Mouse (Mus musculus): Measurements from ENCODE around the gene Nrxn1. TPM values are rescaled to one million over a fixed set of nuclear protein-coding genes. Genes with fewer than 3 reads are reported as not detected.

The Nrxn1 gene
- polyA plus RNA-seq, 1 experiment from 2014 or later: 12.2 TPM

DNA sequence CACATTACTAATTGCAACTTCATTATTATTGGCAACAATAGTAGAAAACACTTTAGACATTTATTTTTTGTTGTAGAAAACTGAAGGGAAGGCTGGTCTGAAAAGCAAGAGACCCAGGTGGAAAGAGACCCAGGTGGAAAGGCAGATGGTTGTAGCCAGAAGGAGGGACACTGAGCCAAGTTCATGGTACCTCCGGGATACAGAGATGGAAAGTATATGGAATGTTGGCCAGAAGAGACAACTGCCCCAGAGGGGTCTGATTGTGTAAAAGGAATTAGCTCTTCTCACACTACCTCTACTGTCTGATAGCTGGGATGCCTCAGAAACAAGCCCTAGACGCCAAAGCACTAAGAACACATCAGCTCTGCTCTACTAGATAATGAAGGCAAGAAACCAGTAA, 179.6 kb downstream of the Nrxn1 start:
- H3K36me3 ChIP-seq (ENCODE audit: control insufficient read depth, insufficient read depth, low read length): no peaks in the 10 kb centered on the region
- no peak overlapping the region for H3K27ac ChIP-seq (replicated peaks; ENCODE audit: low read depth, low read length)
- DNase-seq (ENCODE audit: low spot score) (no peak), ATAC-seq (ENCODE audit: low read depth) (no peak)
- no peak overlapping the region for H3K4me3 ChIP-seq (ENCODE audit: low read depth, low read length)
- no peak overlapping the region for H3K4me2 ChIP-seq (ENCODE audit: low read depth, low read length)
- WGBS: 63% methylated on average over 2 of the region's 2 CpGs
- no peaks in the 10 kb centered on the region for H3K27me3 ChIP-seq (replicated peaks; ENCODE audit: control insufficient read depth, insufficient read depth, low read length)
- no peaks in the 10 kb centered on the region for H3K9me3 ChIP-seq (ENCODE audit: control insufficient read depth, low read length)
- no peak overlapping the region for H3K9ac ChIP-seq (ENCODE audit: low read depth, low read length)
- H3K4me1 ChIP-seq (ENCODE audit: control insufficient read depth, insufficient read depth, low read length): no peaks in the 10 kb centered on the region

GRCm38 (mm10) chr17:90912746-90913145, 180.1 kb downstream of the Nrxn1 start:
- no peaks in the 10 kb centered on the region for H3K36me3 ChIP-seq (ENCODE audit: control insufficient read depth, insufficient read depth, low read length)
- no peak for DNase-seq (ENCODE audit: low spot score)
- no peak overlapping the region for H3K4me2 ChIP-seq (ENCODE audit: low read depth, low read length)
- no peaks in the 10 kb centered on the region for H3K27me3 ChIP-seq (replicated peaks; ENCODE audit: control insufficient read depth, insufficient read depth, low read length)
- H3K9ac ChIP-seq (ENCODE audit: low read depth, low read length): no peak overlapping the region
- ATAC-seq (ENCODE audit: low read depth): no peak
- WGBS: 83% methylated on average over 2 of the region's 2 CpGs
- no peak overlapping the region for H3K27ac ChIP-seq (replicated peaks; ENCODE audit: low read depth, low read length)
- no peaks in the 10 kb centered on the region for H3K4me1 ChIP-seq (ENCODE audit: control insufficient read depth, insufficient read depth, low read length)
- no peak overlapping the region for H3K4me3 ChIP-seq (ENCODE audit: low read depth, low read length)
- no peaks in the 10 kb centered on the region for H3K9me3 ChIP-seq (ENCODE audit: control insufficient read depth, low read length)

DNA sequence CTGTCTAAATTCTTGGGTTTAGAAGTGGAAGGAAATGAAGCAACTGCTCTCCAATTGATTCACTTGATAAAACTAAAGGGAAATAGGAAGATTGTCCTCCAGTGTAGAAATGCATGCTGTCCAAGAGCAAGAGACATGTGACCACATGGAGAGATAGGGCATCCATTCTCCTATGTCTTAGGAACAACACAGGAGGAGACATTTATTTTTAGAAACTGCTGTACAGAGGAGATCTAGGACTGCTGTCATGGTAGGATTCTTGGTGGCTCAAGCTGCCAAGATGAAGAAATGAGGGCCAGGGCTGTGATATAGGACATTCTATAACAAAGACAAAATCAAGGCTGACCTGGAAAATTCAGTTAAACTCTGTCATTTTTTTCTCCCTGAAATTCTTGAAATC, 180.5 kb downstream of the Nrxn1 start:
- ATAC-seq (ENCODE audit: low read depth): no peak

GRCm38 (mm10) chr17:90906118-90907093, 186.5 kb downstream of the Nrxn1 start:
- Histone ChIP-seq H3K27me3 (replicated peaks; ENCODE audit: control insufficient read depth, insufficient read depth, low read length) (no peaks in the 10 kb centered on the region), H3K4me3 (ENCODE audit: low read depth, low read length) (no peak overlapping the region), H3K9me3 (ENCODE audit: control insufficient read depth, low read length) (no peaks in the 10 kb centered on the region), H3K4me2 (ENCODE audit: low read depth, low read length) (no peak overlapping the region), H3K36me3 (ENCODE audit: control insufficient read depth, insufficient read depth, low read length) (no peaks in the 10 kb centered on the region), H3K27ac (replicated peaks; ENCODE audit: low read depth, low read length) (no peak overlapping the region), H3K4me1 (ENCODE audit: control insufficient read depth, insufficient read depth, low read length) (no peaks in the 10 kb centered on the region), H3K9ac (ENCODE audit: low read depth, low read length) (no peak overlapping the region)
- ATAC-seq (ENCODE audit: low read depth) (no peak), DNase-seq (ENCODE audit: low spot score) (no peak)
- WGBS: 82% methylated on average over 6 of the region's 6 CpGs

More for the DNA sequence above, 180.5 kb downstream of the Nrxn1 start:
- Histone ChIP-seq H3K9me3 (ENCODE audit: control insufficient read depth, low read length) (no peaks in the 10 kb centered on the region), H3K27ac (replicated peaks; ENCODE audit: low read depth, low read length) (no peak overlapping the region), H3K9ac (ENCODE audit: low read depth, low read length) (no peak overlapping the region), H3K4me3 (ENCODE audit: low read depth, low read length) (no peak overlapping the region), H3K4me2 (ENCODE audit: low read depth, low read length) (no peak overlapping the region), H3K4me1 (ENCODE audit: control insufficient read depth, insufficient read depth, low read length) (no peaks in the 10 kb centered on the region), H3K27me3 (replicated peaks; ENCODE audit: control insufficient read depth, insufficient read depth, low read length) (no peaks in the 10 kb centered on the region), H3K36me3 (ENCODE audit: control insufficient read depth, insufficient read depth, low read length) (no peaks in the 10 kb centered on the region)
- no peak for DNase-seq (ENCODE audit: low spot score)

- no peaks in the 10 kb centered on the region for H3K36me3 ChIP-seq (ENCODE audit: control insufficient read depth, insufficient read depth, low read length)
- 89% methylated on average over 5 of the region's 5 CpGs for WGBS
Observed at GRCm38 (mm10) chr17:90905143-90905542, 187.7 kb downstream of the Nrxn1 start.

DNA sequence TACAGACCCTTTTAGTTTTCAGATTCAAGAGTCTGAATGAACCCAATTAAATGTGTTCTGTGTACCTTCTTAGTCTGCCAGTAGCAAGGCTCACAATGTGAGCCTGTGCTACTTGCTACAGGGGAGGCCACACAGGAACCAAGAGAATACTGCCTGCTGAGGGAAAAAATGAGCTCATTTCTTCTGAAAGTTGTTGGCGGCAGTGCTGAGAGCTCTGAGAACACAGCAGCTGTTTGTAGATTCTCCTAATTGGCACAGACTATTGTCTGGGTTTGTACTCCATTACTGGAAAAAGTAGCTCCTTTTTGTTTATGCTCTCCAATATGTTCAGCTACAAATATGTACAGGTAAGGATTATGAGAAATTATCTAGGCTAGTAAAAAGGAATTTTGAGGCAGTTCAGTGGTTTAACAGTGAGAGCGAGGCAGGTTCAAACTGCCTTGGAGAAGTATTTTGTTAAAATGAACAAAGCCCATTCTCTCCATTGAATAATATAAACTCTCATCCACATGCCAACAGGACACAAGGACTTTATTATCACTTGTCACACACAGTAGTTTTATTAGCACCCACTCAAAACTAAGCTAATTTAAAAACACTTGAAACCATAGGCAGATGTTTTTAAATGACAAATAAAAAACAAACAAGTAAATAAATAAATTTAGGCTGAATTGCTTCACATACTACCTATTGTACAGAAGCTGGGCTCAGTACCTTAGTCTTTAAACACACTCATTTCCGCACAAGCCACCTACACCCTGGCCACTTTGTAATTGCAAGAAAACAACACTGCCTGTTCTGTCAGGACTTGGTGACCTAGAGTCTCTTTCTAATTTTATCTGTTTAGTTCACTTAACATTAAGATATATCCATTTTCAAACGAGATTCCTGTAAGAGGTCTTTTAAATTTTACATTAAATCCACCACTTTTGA, 200.3 kb downstream of the Nrxn1 start:
- Histone ChIP-seq H3K9me3 (ENCODE audit: control insufficient read depth, low read length) (no peaks in the 10 kb centered on the region), H3K4me3 (ENCODE audit: low read depth, low read length) (no peak overlapping the region), H3K4me2 (ENCODE audit: low read depth, low read length) (no peak overlapping the region), H3K27ac (replicated peaks; ENCODE audit: low read depth, low read length) (no peak overlapping the region; the same call in 1 of the 2 replicates), H3K9ac (ENCODE audit: low read depth, low read length) (no peak overlapping the region), H3K36me3 (ENCODE audit: control insufficient read depth, insufficient read depth, low read length) (no peaks in the 10 kb centered on the region), H3K4me1 (ENCODE audit: control insufficient read depth, insufficient read depth, low read length) (no peaks in the 10 kb centered on the region), H3K27me3 (replicated peaks; ENCODE audit: control insufficient read depth, insufficient read depth, low read length) (no peaks in the 10 kb centered on the region)
- DNase-seq (ENCODE audit: low spot score) (peak; percentile 78), ATAC-seq (ENCODE audit: low read depth) (peak; percentile 86)
- 47% methylated on average over 4 of the region's 4 CpGs for WGBS

More at GRCm38 (mm10) chr17:90905143-90905542, 187.7 kb downstream of the Nrxn1 start:
- Histone ChIP-seq H3K9ac (ENCODE audit: low read depth, low read length) (no peak overlapping the region), H3K27me3 (replicated peaks; ENCODE audit: control insufficient read depth, insufficient read depth, low read length) (no peaks in the 10 kb centered on the region), H3K9me3 (ENCODE audit: control insufficient read depth, low read length) (no peaks in the 10 kb centered on the region), H3K27ac (replicated peaks; ENCODE audit: low read depth, low read length) (no peak overlapping the region), H3K4me1 (ENCODE audit: control insufficient read depth, insufficient read depth, low read length) (no peaks in the 10 kb centered on the region), H3K4me3 (ENCODE audit: low read depth, low read length) (no peak overlapping the region), H3K4me2 (ENCODE audit: low read depth, low read length) (no peak overlapping the region)
- ATAC-seq (ENCODE audit: low read depth) (no peak), DNase-seq (ENCODE audit: low spot score) (no peak)

- Histone ChIP-seq H3K4me2 (ENCODE audit: low read depth, low read length) (no peak overlapping the region), H3K27me3 (replicated peaks; ENCODE audit: control insufficient read depth, insufficient read depth, low read length) (no peaks in the 10 kb centered on the region), H3K9ac (ENCODE audit: low read depth, low read length) (no peak overlapping the region), H3K4me3 (ENCODE audit: low read depth, low read length) (no peak overlapping the region), H3K9me3 (ENCODE audit: control insufficient read depth, low read length) (no peaks in the 10 kb centered on the region), H3K36me3 (ENCODE audit: control insufficient read depth, insufficient read depth, low read length) (no peaks in the 10 kb centered on the region), H3K27ac (replicated peaks; ENCODE audit: low read depth, low read length) (no peak overlapping the region), H3K4me1 (ENCODE audit: control insufficient read depth, insufficient read depth, low read length) (no peaks in the 10 kb centered on the region)
- 50% methylated on average over 1 of the region's 1 CpGs for WGBS
- ATAC-seq (ENCODE audit: low read depth): no peak
- no peak for DNase-seq (ENCODE audit: low spot score)
Observed at GRCm38 (mm10) chr17:90891711-90892110, 201.2 kb downstream of the Nrxn1 start.

- Histone ChIP-seq H3K27ac (replicated peaks; ENCODE audit: low read depth, low read length) (no peak overlapping the region), H3K4me1 (ENCODE audit: control insufficient read depth, insufficient read depth, low read length) (no peaks in the 10 kb centered on the region), H3K36me3 (ENCODE audit: control insufficient read depth, insufficient read depth, low read length) (no peaks in the 10 kb centered on the region), H3K4me3 (ENCODE audit: low read depth, low read length) (no peak overlapping the region), H3K4me2 (ENCODE audit: low read depth, low read length) (no peak overlapping the region), H3K27me3 (replicated peaks; ENCODE audit: control insufficient read depth, insufficient read depth, low read length) (no peaks in the 10 kb centered on the region), H3K9ac (ENCODE audit: low read depth, low read length) (no peak overlapping the region), H3K9me3 (ENCODE audit: control insufficient read depth, low read length) (no peaks in the 10 kb centered on the region)
- DNase-seq (ENCODE audit: low spot score) (no peak), ATAC-seq (ENCODE audit: low read depth) (no peak)
- WGBS: 49% methylated on average over 2 of the region's 2 CpGs
Observed at GRCm38 (mm10) chr17:90857225-90857624, 235.6 kb downstream of the Nrxn1 start.

All from embryonic facial prominence, embryonic 14.5 days (tissue).